Mouse (Mus musculus): ENCODE data around the gene Carmil1.

The Carmil1 gene

GRCm38 (mm10) chr13:24260751-24261591, 19.6 kb downstream of the Carmil1 start:
- DNase-seq (ENCODE audit: low read depth, low spot score), result no peak

DNA sequence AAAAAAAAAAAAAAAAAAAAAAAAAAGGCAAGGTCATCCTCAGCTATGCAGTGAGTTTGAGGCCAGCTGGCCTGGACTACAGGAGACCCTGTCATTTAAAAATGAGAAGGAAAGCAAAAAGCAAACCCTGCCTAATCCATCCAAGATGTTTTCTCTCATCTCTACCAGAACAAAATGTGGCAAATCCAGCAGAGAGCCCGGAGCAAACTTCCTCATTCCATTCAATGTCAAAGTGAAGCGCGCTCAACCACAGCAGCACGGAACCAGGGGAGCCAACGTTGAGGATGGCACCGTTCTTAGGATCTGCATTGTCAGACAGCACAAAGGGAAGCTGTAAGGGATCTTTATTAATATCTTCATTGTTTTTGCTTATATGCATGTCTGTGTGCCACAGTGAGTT, 22.8 kb downstream of the Carmil1 start:
- DNase-seq (ENCODE audit: low read depth, low spot score), result no peak

DNA sequence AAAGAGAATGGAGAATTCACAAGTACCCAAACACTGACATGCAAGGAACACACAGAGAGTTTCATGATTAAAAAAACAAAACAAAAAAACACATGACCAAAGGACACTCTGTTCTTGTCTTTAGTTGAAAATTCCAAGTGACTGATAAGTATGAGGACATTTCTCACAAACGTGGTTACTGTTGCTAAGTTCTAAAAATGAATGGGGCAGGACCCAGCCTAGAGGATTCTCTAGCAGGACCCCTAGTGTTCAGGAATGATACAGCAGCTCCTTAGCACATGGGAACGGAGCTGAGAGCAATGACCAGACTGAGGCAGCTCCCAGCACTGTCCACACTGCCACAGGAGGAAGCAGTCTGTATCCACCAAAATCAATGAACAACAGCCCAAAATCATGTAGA, 26.6 kb downstream of the Carmil1 start:
- DNase-seq (ENCODE audit: low read depth, low spot score), result peak; percentile 76

- DNase-seq (ENCODE audit: low read depth, low spot score), result no peak
Observed at GRCm38 (mm10) chr13:24253551-24253950, 27.0 kb downstream of the Carmil1 start.

- peak; percentile 22 for DNase-seq (ENCODE audit: low read depth, low spot score)
Observed at GRCm38 (mm10) chr13:24251236-24251635, 29.4 kb downstream of the Carmil1 start.

- no peak for DNase-seq (ENCODE audit: low read depth, low spot score)
Observed at GRCm38 (mm10) chr13:24247928-24248327, 32.7 kb downstream of the Carmil1 start.

DNA sequence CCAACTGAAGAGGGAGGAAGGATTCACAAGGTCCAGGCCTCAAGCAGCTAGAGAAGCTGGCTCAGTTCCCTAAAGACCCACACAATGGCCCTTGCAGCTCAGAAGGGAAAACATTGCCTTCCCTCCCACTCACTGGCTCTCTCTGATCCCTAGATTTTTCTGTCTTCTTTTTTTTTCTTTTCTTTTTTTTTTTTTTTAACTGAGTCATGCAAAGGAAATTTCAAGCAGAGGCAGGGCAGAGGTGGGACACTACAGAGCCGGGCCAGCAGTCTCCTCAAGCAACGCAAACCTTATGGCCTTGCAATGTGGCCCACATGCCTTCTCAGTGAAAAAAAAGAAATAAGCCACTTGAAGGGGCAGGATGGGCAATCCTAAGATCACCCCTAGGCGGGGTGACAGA, 33.2 kb downstream of the Carmil1 start:
- DNase-seq (ENCODE audit: low read depth, low spot score), result no peak

DNA sequence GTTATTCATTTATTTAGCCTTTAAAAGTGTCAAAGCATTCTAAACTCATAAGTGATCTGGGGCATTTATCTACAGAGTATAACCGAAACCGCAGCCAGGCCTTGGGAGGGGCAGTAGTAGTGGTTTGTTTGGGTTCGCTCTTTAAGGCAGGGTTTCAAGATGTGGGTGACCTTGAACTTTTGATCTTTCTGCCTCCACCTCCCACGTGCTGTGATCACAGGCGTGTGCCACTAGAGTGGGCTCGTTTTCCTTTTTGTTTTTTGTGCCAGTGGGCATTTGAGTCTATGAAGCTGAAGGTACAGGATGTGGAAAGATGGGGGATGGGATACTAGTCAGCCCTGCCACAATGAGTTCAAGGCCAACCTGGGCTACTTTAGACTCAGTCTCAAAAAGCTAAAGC, 34.3 kb downstream of the Carmil1 start:
- peak; percentile 54 for DNase-seq (ENCODE audit: low read depth, low spot score)

- DNase-seq (ENCODE audit: low read depth, low spot score), result no peak
Observed at GRCm38 (mm10) chr13:24244613-24245012, 36.0 kb downstream of the Carmil1 start.

- no peak for DNase-seq (ENCODE audit: low read depth, low spot score)
Observed at GRCm38 (mm10) chr13:24243964-24244363, 36.6 kb downstream of the Carmil1 start.

DNA sequence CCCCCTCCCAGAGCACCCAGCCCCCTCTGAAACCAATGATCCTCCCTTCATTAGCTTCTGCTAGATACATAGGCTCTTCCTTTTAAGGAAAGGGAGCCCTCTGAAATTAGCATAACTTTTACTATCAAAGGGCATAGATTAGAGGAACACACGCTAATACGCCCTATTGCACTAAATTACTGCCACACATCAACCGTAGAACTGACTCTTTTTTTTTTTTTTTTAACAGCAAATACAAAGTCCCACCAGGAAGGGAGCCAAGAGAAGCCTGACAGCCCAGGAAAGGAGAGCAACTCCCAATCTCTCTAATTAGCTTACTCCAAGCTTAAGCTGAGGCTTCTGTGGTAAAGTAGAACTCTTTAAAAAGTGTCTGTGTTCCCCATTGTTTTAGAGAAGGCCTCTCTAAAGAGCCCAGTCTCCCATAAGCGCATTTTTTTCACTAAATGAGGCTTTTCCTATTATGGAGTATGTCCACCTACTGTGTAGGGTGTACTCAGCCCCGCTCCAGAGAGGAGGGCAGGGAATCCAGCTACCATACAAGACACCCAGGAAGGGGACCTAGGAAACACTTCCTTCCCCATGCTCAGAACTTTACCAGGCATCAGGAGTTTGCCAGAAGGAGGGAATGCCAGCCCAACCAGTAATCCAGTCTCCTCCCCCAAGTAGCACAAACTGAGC, 38.0 kb downstream of the Carmil1 start:
- DNase-seq (ENCODE audit: low read depth, low spot score), result no peak

- DNase-seq (ENCODE audit: low read depth, low spot score), result no peak
Observed at GRCm38 (mm10) chr13:24241201-24241600, 39.4 kb downstream of the Carmil1 start.

GRCm38 (mm10) chr13:24240430-24240829, 40.2 kb downstream of the Carmil1 start:
- DNase-seq (ENCODE audit: low read depth, low spot score), result no peak

- DNase-seq (ENCODE audit: low read depth, low spot score), result no peak
Observed at GRCm38 (mm10) chr13:24238456-24239120, 42.0 kb downstream of the Carmil1 start.

DNA sequence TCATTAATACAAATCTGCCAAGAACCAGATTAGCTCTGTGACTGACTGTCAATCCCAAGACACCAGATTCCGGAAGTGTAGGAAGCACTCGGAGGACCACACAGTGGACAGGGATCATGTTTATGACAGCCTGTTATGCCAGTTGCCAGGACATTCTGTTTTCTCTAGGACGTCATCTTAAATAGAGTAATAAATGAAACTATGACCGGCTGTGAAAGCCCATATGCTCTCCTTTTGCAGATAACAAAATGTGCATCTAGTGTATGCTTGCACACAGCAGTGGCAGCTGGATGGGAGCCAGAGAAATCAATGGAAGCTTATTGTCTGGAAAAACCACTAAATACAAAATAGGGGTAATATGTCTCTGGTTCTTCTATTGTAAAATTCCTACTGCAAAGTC, 43.9 kb downstream of the Carmil1 start:
- no peak for DNase-seq (ENCODE audit: low read depth, low spot score)

- DNase-seq (ENCODE audit: low read depth, low spot score), result no peak
Observed at GRCm38 (mm10) chr13:24232750-24233149, 47.8 kb downstream of the Carmil1 start.

DNA sequence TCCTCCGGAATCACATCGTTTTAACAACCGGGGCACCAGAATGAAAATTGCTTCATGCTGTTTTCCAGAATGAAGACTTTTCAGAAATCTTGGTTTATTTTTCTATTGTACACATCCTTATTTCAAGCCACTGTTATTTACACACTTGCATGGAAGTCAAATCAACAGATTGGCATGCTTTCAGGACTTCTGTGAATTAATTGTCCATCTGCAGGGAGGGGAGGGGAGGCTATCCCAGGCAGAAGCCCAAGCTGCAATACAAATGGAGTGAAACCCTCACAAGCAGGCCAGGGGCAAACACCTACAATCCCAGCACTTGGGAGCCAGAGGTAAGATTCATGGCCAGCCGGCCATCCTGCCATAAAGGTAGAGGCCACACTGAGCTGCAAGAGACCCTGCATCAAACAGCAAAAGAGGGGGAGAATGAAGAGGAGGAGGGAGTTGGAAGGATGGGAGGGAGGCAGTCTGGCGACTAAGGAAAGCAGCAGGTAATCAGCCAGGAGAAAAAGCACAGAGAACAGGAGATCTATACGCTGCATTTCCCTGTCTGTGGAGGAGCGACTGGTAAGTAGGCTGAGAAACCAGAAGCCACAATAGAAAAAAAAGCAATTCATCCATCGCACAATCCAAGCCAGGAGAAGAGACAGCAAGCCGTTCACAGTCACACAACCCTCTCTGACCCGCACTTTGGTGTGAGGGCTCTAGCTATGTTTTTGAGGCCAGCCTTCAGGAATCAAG, 48.7 kb downstream of the Carmil1 start:
- no peak for DNase-seq (ENCODE audit: low read depth, low spot score)

DNA sequence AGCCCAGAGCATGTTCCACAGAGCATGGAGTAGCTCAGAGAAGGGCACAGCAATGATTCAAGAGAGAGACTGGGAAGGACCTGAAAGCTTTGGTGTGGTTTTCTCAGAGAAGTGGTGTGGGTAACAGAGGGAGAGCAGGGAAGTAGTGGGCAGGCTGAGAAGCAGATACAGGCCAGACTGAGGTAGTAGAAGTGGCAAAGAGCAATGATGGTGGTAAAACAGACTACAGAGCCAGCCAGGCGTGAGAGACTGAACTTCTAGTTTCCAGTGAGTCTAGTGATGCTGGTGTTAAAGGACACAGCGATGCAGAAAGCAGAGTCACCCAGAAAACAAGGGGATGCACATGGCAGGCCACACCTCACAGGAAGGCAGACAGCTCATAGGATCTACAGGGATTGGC, 49.4 kb downstream of the Carmil1 start:
- no peak for DNase-seq (ENCODE audit: low read depth, low spot score)

- no peak for DNase-seq (ENCODE audit: low read depth, low spot score)
Observed at GRCm38 (mm10) chr13:24230541-24231095, 50.0 kb downstream of the Carmil1 start.

- no peak for DNase-seq (ENCODE audit: low read depth, low spot score)
Observed at GRCm38 (mm10) chr13:24223425-24224201, 57.0 kb downstream of the Carmil1 start.
